Mouse (Mus musculus) c-Kit-positive CD71-negative TER-119-negative erythroid progenitor cells, embryonic 14.5 days (primary cell): Measurements from ENCODE around the gene Gm3839.
"Not testable (repeated sequence)": the region's sequence is repeated elsewhere in the genome, so short reads cannot be mapped to it uniquely, and the experiment has no call there.

Experiments used
- DNase-seq: peaks from one replicate; pipeline ENCODE4 v3.0.0-alpha.2; 2013; ENCODE audit warnings: low read depth

Gm3839 gene

GRCm38 (mm10) chr14:11356626-11357025 lies at the start of gene Gm3839:
Gene Gm3839, minus strand, starts transcription at chr14:11356726.
- DNase-seq = not testable (repeated sequence)

- DNase-seq = no peak
These were observed 49.1 kb upstream of the Gm3839 start for GRCm38 (mm10) chr14:11405661-11406060.

GRCm38 (mm10) chr14:11377846-11378245 lies 21.3 kb upstream of the Gm3839 start:
- DNase-seq = no peak

GRCm38 (mm10) chr14:11375225-11375624 lies 18.7 kb upstream of the Gm3839 start:
- DNase-seq = no peak

GRCm38 (mm10) chr14:11346086-11346485 lies 10.4 kb downstream of the Gm3839 start:
- DNase-seq = no peak

GRCm38 (mm10) chr14:11329993-11330392 lies 26.5 kb downstream of the Gm3839 start:
- DNase-seq = no peak

GRCm38 (mm10) chr14:11307079-11307478 lies 49.4 kb downstream of the Gm3839 start:
- DNase-seq = no peak

GRCm38 (mm10) chr14:11287956-11288355 lies 68.6 kb downstream of the Gm3839 start:
- DNase-seq = not testable (repeated sequence)

GRCm38 (mm10) chr14:11257161-11257705 lies 99.3 kb downstream of the Gm3839 start:
- DNase-seq = no peak

GRCm38 (mm10) chr14:11248053-11248452 lies 108.5 kb downstream of the Gm3839 start:
- DNase-seq = no peak

- no peak for DNase-seq
These were observed 112.0 kb downstream of the Gm3839 start for GRCm38 (mm10) chr14:11244546-11244945.

GRCm38 (mm10) chr14:11232086-11232485 lies 124.4 kb downstream of the Gm3839 start:
- DNase-seq = no peak
